Mouse (Mus musculus) mouse embryonic stem cell (cell line): ENCODE measurements around the gene Gpx6.

Experiments
- in situ Hi-C, 2 experiments: fragments of 300-500 bp; cut with MboI; formaldehyde crosslinking; loops; 1 replicate in 1 of 2; 3 replicates in 1 of 2; pipeline ENCODE4 v1.14.3; 2019 to 2020; ENCODE audit warnings: low sequenced_read_pairs in 2 of 2, low pct_unique_long_range_greater_than_20kb in 1 of 2, mixed read lengths in 1 of 2; ENCODE audit not compliant: unreplicated experiment in 1 of 2

The Gpx6 gene

DNA sequence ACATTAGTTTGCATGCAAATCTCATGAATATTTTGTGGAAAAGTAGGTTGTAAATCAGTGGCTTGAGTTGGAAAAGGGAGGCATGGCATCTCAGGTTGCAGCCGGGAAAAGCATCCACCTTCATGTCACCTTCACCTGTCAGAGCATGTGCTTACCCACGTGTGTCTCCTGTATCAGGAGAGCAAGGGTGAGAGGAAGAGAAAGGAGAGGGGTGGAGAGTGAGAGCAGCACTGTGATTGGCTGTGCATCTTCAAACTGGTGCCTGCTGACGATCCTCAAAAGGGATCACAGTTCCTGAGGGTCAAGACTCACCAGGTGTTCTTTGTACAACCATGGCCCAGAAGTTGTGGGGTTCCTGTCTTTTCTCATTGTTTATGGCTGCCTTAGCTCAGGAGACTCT lies at the start of gene Gpx6:
TSS of gene Gpx6 (plus strand) at position 200 of the 400 bp plus-strand sequence.
- in situ Hi-C loops = no loop called here

DNA sequence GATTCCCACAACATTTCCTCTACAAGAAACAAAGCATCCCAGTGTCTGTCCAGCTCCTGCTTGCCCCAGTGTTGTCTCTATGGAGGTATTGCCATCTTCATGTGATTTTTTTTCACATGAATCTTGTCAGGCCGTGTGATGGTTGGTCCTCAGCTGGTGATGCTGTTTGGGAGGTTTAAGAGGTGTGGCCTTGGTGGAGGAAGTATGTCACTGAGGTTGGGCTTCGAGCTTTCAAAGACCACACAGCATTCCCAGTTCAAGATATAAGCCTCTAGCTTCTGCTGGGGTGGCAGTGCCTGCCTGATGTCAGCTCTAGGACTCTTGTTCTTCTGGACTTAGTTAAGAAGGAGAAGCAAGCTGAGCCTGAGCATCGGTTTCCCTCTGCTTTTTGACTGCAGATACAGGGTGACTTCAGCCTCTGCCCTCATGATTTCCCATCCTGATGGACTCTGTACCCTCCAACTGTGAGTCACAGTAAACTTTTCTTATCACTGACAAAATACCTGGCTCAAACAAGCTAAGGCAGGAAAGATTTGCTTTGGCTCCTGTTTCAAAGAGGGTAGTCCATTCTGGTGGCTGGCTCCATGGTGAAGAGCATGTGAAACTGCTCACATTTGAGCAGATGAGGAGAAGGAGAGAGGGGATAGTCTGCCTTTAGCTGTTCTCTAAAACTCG lies 49.0 kb upstream of the Gpx6 start:
- in situ Hi-C loops = loop anchor here (25.0 kb wide), 2 partner anchors 674 to 749 kb away; partner anchors contain the start of genes Prss16 (in 1 of the 2) and Zfp184 (in 1 of the 2)

DNA sequence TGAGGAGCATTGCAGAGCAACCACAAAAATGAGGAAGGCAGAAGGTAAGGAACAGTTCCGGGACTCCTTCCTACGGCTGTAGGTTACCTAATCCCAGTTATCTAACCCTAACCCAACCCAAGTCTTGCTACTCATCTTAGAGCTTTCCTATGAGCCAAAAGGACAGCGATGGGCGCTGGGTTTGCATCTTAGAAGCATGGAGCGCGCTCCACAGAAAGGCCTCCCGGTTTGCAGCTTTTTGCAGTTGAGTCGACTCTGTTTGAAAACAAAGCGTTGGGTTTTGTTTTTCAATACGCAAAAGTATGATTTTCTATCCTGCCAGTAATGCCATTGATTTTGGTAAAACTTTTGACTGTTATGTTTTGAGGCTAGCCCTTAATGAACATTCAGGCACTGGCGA lies 48.0 kb upstream of the Gpx6 start:
- in situ Hi-C loops = loop anchor here (25.0 kb wide), 2 partner anchors 673 to 748 kb away; partner anchors contain the start of genes Prss16 (in 1 of the 2) and Zfp184 (in 1 of the 2)

- in situ Hi-C loops = loop anchor here (25.0 kb wide), 2 partner anchors 673 to 748 kb away; partner anchors contain the start of genes Prss16 (in 1 of the 2) and Zfp184 (in 1 of the 2)
These were observed 47.6 kb upstream of the Gpx6 start for GRCm38 (mm10) chr13:21264366-21264765.

DNA sequence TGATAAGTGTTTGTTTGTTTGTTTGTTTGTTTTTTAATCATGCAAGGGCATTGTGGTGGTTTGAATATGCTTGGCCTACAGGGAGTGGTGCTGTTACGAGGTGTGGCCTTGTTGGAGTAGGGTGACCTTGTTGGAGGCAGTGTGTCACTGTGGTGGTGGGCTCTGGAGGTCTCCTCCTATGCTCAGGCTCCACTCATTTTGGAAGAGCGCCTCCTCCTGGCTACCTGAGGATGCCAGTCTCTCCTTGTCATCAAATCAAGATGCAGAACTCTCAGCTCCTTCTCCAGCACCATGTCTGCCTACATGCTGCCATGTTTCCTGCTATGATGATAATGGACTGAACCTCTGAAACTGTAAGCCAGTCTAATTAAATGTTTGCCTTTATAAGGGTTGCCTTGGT lies 46.2 kb upstream of the Gpx6 start:
- in situ Hi-C loops = loop anchor here (25.0 kb wide), 2 partner anchors 672 to 747 kb away; partner anchors contain the start of genes Prss16 (in 1 of the 2) and Zfp184 (in 1 of the 2)

DNA sequence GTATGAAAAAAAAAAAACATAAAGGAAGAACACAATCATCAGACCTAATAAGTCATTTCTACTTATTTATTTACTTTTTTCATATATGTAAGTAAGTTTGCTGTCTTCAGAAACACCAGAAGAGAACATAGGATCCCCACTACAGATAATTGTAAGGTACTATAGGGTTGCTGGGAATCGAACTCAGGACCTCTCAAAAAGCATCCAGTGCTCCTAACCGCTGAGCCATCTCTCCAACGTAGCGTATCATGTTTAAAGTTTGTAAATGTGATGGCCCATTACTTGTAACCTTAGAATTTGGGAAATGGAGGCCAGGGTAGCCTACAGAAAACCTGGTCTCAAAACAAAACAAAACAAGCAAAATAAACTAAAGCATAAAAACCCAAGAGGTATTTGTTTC lies 44.4 kb upstream of the Gpx6 start:
- in situ Hi-C loops = loop anchor here (25.0 kb wide), 2 partner anchors 670 to 745 kb away; partner anchors contain the start of genes Prss16 (in 1 of the 2) and Zfp184 (in 1 of the 2)

DNA sequence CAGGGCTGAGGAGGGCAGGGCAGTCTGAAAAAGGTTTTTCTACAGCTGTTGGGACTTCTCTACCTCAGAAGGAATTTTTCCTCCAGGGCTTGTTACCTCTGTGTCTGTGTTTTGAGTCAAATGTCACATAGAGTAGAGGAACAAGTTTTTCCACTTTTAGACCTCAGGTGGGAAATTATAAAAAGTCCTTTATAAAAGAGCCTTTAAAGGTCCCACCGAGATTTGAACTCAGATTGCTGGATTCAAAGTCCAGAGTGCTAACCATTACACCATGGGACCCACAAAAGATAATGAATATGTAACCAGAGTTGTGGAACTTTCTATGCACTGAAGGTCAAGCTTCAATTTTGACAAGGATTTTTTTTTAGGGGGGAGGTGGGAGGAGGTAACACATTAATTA lies 43.7 kb upstream of the Gpx6 start:
- in situ Hi-C loops = loop anchor here (25.0 kb wide), 2 partner anchors 669 to 744 kb away; partner anchors contain the start of genes Prss16 (in 1 of the 2) and Zfp184 (in 1 of the 2)

GRCm38 (mm10) chr13:21275021-21275814 lies 36.7 kb upstream of the Gpx6 start:
- in situ Hi-C loops = loop anchor here in 1 of 2 experiments (10.0 kb wide), 1 partner anchor 50 kb away; no protein-coding TSS in a partner anchor

- in situ Hi-C loops = loop anchor here in 1 of 2 experiments (10.0 kb wide), 1 partner anchor 49 kb away; no protein-coding TSS in a partner anchor
These were observed 35.9 kb upstream of the Gpx6 start for GRCm38 (mm10) chr13:21275815-21276550.

DNA sequence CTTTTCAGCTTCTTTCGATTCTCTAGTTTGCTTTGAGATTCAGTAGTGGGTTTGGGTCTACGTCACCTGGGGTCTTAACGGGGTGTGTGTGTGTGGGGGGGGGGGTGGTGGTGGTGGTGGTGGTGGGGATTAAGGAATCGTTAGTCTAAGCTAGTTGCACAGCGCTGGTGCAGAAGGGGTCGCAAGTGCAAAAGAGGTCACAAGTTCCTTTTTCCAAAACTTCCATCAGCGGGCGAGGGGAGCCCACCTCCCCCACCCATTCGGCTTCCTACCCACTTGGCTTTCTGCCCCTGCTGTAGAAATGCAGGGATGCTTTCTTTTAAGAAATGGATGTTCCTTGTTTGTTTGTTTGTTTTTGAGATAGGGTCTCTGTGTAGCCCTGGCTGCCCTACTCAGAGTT lies 35.4 kb upstream of the Gpx6 start:
- in situ Hi-C loops = loop anchor here in 1 of 2 experiments (10.0 kb wide), 1 partner anchor 48 kb away; no protein-coding TSS in a partner anchor

- in situ Hi-C loops = loop anchor here in 1 of 2 experiments (10.0 kb wide), 1 partner anchor 46 kb away; no protein-coding TSS in a partner anchor
These were observed 32.8 kb upstream of the Gpx6 start for GRCm38 (mm10) chr13:21279076-21279475.

DNA sequence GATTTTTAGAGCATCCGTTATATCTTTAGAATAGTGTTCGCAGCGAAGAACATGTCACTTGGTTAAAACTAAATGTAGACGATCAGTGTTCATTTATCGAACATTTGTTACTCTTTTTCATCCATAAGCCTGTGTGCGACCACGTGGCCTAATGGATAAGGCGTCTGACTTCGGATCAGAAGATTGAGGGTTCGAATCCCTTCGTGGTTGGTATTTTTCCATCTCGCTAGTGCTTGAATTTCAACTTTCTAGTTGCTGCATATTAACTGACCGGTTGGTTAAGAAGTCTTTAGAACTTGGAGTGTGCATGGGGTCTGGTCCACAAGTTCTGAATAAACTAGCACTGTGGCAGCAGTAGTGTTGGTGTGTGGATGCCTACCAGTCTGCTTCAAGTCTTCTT lies 32.4 kb upstream of the Gpx6 start:
- in situ Hi-C loops = loop anchor here in 1 of 2 experiments (10.0 kb wide), 1 partner anchor 45 kb away; no protein-coding TSS in a partner anchor

DNA sequence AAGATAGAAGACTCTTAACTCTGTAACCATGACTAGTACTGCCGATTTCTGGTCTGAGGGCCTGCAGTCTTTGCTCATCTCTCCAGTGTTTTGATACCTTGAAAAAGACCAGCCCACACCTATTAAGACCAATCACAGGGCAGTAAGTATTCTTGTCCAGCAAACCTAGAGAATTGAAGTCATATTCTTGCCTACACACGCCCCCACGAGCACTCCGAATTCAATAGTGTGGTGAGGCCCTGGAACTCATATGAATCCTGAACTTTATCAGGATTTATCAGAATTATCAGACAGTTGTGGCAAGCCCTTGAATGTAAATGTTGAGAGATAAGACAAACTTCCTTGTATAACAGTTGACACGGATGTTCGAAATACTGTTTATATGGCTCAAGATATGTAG lies 19.3 kb upstream of the Gpx6 start, which contains the start of gene Gpx5:
TSS of gene Gpx5 (minus strand) at position 101 of the 400 bp plus-strand sequence.
- in situ Hi-C loops = no loop called here

DNA sequence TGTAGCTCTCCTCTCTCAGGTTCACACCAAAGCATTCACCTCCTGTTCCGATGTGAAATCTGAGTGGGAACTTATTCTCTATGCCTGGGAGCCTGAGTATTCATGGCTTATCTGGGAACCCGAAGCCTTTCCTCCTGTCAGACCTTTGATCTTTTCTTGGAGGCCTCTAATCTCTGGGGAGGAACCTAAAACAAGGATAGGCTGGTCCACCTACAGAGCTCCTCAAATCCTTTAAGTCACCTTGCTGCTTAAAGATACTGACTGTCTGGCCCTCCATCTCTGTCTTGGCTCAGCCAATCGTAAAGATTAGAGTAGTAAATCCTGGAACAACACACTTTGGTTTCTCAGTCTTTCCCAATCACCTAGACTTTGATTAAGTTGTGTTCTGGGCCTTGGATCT lies 13.4 kb upstream of the Gpx6 start:
- in situ Hi-C loops = no loop called here

DNA sequence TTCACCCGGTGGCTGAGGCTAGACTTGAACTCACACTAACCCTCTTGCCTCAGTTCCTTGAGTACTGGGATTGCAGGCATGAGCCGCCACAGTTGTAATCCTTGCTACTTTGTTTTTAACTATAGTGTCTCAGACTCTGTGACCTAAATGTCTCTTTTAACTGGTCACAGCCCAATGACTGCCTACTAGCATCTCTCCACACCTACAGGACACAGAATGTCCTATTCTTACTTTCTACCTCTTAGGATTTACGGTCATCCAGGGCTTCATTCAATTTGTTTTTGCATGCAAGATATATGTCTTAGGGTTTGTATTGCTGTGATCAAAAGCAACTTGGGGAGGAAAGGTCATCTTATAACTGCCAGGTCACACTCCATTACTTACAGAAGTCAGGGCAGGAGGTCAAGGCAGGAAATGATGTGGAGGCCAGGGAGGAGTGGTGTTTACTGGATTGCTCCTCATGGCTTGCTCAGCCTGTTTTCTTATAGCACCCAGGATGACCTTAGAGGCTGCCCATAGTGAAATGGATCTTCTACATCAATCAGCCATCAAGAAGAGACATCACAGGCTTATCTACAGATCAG lies 7.3 kb upstream of the Gpx6 start:
- in situ Hi-C loops = no loop called here

DNA sequence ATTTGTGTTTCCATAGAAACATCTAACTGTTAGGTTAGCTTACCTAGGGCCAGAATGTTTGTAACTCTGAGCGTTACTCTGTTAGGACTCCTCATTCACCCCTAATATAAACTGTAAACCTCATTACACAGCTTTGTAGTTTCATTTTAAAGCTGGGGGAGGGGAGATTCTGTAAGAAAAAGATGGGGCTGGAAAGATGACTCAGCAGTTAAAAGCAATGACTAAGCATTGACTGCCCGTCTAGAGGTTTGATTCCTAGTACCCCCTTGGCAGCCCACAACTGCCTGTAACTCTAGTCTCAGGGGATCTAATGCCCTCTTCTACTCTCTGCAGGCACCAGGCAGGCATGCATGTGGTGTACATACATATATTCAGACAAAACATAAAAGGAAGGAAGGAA lies 2.1 kb upstream of the Gpx6 start:
- in situ Hi-C loops = no loop called here

GRCm38 (mm10) chr13:21312854-21313253 lies 929 bp downstream of the Gpx6 start:
- in situ Hi-C loops = no loop called here

GRCm38 (mm10) chr13:21313903-21314302 lies 2.0 kb downstream of the Gpx6 start:
- in situ Hi-C loops = no loop called here
